21 mouse cellular contexts compared by ENCODE assay signal in genomic region chr9:61109519-61110285, GRCm38 (mm10).
"Had no signal": no experiment of that assay in that cellular context is flagged by ENCODE, and none has a peak within 500 bp of the region (broad histone marks: within the 10 kb centered on the region; RNA-seq: fewer than 3 reads in every experiment).

No protein-coding gene starts in this region.

- DNase-seq: kidney, adult 11 months; kidney, adult 8-10 months; kidney, postnatal 10 days; kidney, postnatal 36 days; layer of hippocampus, postnatal 36 days; liver; lung, adult 18-20 months; lung, postnatal 10 days; lung, postnatal 36 days; midbrain, embryonic 14.5 days; thymus, postnatal 36 days had no signal

- H3K9me3 ChIP-seq: intestine, embryonic 15.5 days; kidney, embryonic 15.5 days; limb, embryonic 10.5 days; limb, embryonic 13.5 days; liver, embryonic 12.5 days; liver, embryonic 15.5 days; lung, embryonic 15.5 days; neural tube, embryonic 12.5 days; neural tube, embryonic 15.5 days had no signal

- H3K27me3 ChIP-seq: liver, embryonic 15.5 days had no signal

- H3K4me3 ChIP-seq: intestine, embryonic 15.5 days; kidney, embryonic 15.5 days; limb, embryonic 10.5 days; limb, embryonic 13.5 days; liver, embryonic 12.5 days; liver, embryonic 15.5 days; lung, embryonic 15.5 days; neural tube, embryonic 12.5 days; neural tube, embryonic 15.5 days had no signal

- H3K4me1 ChIP-seq: intestine, embryonic 15.5 days; liver, embryonic 12.5 days; liver, embryonic 15.5 days; lung, embryonic 15.5 days had no signal

- H3K27ac ChIP-seq: intestine, embryonic 15.5 days; kidney, embryonic 15.5 days; limb, embryonic 10.5 days; limb, embryonic 13.5 days; liver, embryonic 12.5 days; liver, embryonic 15.5 days; lung, embryonic 15.5 days; neural tube, embryonic 12.5 days; neural tube, embryonic 15.5 days; stomach, postnatal 0 days had no signal

- H3K36me3 ChIP-seq: intestine, embryonic 15.5 days; kidney, embryonic 15.5 days; limb, embryonic 10.5 days; limb, embryonic 13.5 days; liver, embryonic 12.5 days; liver, embryonic 15.5 days; lung, embryonic 15.5 days; neural tube, embryonic 12.5 days; neural tube, embryonic 15.5 days had no signal
